Mouse (Mus musculus) C2C12 (cell line): ENCODE results near the gene Sycp3.

Source experiments
- CTCF ChIP-seq: IDR thresholded peaks from one replicate; pipeline ENCODE4 v1.5.1; 2011; ENCODE audit not compliant: control insufficient read depth, insufficient read depth, insufficient read length
- FOSL1 ChIP-seq: IDR thresholded peaks from one replicate; pipeline ENCODE4 v1.8.0; 2011; ENCODE audit warnings: mild to moderate bottlenecking, low read length; ENCODE audit not compliant: poor library complexity, insufficient read depth, severe bottlenecking
- MYOG ChIP-seq: IDR thresholded peaks from one replicate; pipeline ENCODE4 v1.6.1; 2011; ENCODE audit not compliant: control insufficient read depth, insufficient read length; ENCODE audit errors: extremely low read depth

GRCm38 (mm10) chr10:88426896-88427295 lies 32.5 kb upstream of the Sycp3 start:
- TF ChIP-seq FOSL1 = no peak
- TF ChIP-seq CTCF = no peak
- TF ChIP-seq MYOG = no peak
